Mouse (Mus musculus) hindbrain, embryonic 11.5 days (tissue): ENCODE measurements around the gene Lap3. TPM values are rescaled to one million over a fixed set of nuclear protein-coding genes. Genes with fewer than 3 reads are reported as not detected.
A peak's percentile ranks its signal among the peaks of the same experiment; 100 is the strongest.

ENCODE experiments used
- ATAC-seq: fragments of 200-750 bp; cut with Nextera tagmentation; 2 replicates; pipeline ENCODE4 v1.8.0; 2017; ENCODE audit warnings: mild to moderate bottlenecking, moderate TSS enrichment, moderate library complexity; ENCODE audit not compliant: low FRiP score
- DNase-seq: peaks from one replicate; pipeline ENCODE4 v3.0.0-alpha.2; 2015; ENCODE audit warnings: low spot score
- H3K27ac ChIP-seq: fragments of 300-500 bp; sonication (generic); 2 replicates; pipeline ENCODE4 v1.5.1; 2014; ENCODE audit warnings: mild to moderate bottlenecking, low read depth, low read length
- H3K27me3 ChIP-seq: fragments of 300-500 bp; sonication (generic); 2 replicates; pipeline ENCODE4 v1.6.1; 2014; ENCODE audit warnings: mild to moderate bottlenecking, low read length, moderate library complexity, mixed read lengths; ENCODE audit not compliant: control insufficient read depth, insufficient read depth
- H3K36me3 ChIP-seq: fragments of 300-500 bp; sonication (generic); 2 replicates; pipeline ENCODE4 v1.6.1; 2014; ENCODE audit warnings: mild to moderate bottlenecking, low read length, moderate library complexity, mixed read lengths; ENCODE audit not compliant: control insufficient read depth, insufficient read depth
- H3K4me1 ChIP-seq: fragments of 300-500 bp; sonication (generic); replicated peaks from 2 replicates; pipeline ENCODE4 v1.6.1; 2014; ENCODE audit warnings: low read length, mixed read lengths; ENCODE audit not compliant: control insufficient read depth, insufficient read depth
- H3K4me2 ChIP-seq: fragments of 300-500 bp; sonication (generic); replicated peaks from 2 replicates; pipeline ENCODE4 v1.6.1; 2014; ENCODE audit warnings: mild to moderate bottlenecking, low read depth, low read length
- H3K4me3 ChIP-seq: fragments of 300-500 bp; sonication (generic); 2 replicates; pipeline ENCODE4 v1.5.1; 2014; ENCODE audit warnings: low read depth, low read length
- H3K9ac ChIP-seq: fragments of 300-500 bp; sonication (generic); 2 replicates; pipeline ENCODE4 v1.6.1; 2014; ENCODE audit warnings: low read depth, low read length
- H3K9me3 ChIP-seq: fragments of 300-500 bp; sonication (generic); 2 replicates; pipeline ENCODE4 v1.6.1; 2016; ENCODE audit warnings: low read length; ENCODE audit not compliant: control insufficient read depth
- WGBS: fragments of 180-500 bp; shearing (Covaris S2); extraction: QIAGEN DNeasy Blood & Tissue Kit; methylation state at CpG from one replicate; pipeline ENCODE4 v1.1.7; 2014; 5-methylcytosine and 5-hydroxymethylcytosine counted together
- polyA plus RNA-seq: library from polyadenylated mRNA; unstranded; fragments of >200 nt; fragmentation: Nextera tagmentation; extraction: Ambion mirVana; gene quantifications from 2 replicates; pipeline ENCODE4 v1.2.1, GENCODE M21; 2014

The Lap3 gene
- polyA plus RNA-seq = 75.0 and 75.7 TPM in 2 replicates

GRCm38 (mm10) chr5:45493191-45494092, at the start of gene Lap3:
Lap3 (plus strand) TSS chr5:45493374.
- no peaks in the 10 kb centered on the region for H3K27me3 ChIP-seq
- H3K36me3 ChIP-seq = no peaks in the 10 kb centered on the region
- DNase-seq (peak; percentile 99), ATAC-seq (peak; percentile 97)
- peak within 1 kb of the TSS; percentile 70 for H3K4me2 ChIP-seq
- under 1% methylated on average over 70 of the region's 78 CpGs for WGBS
- H3K4me3 ChIP-seq = peak within 1 kb of the TSS; percentile 55
- H3K27ac ChIP-seq = no peak within 1 kb of the TSS
- no peaks in the 10 kb centered on the region for H3K4me1 ChIP-seq
- peak within 1 kb of the TSS; percentile 72 for H3K9ac ChIP-seq
- no peaks in the 10 kb centered on the region for H3K9me3 ChIP-seq

- peaks cover 5% of the 10 kb centered on the region; the same call in 1 of the 2 replicates for H3K4me1 ChIP-seq
- H3K36me3 ChIP-seq = no peaks in the 10 kb centered on the region
- 89% methylated on average over 8 of the region's 8 CpGs for WGBS
- H3K27ac ChIP-seq = no peak overlapping the region
- H3K4me2 ChIP-seq = no peak overlapping the region
- H3K27me3 ChIP-seq = no peaks in the 10 kb centered on the region
- no peak overlapping the region for H3K4me3 ChIP-seq
- no peak for ATAC-seq
- no peak overlapping the region for H3K9ac ChIP-seq
- no peaks in the 10 kb centered on the region for H3K9me3 ChIP-seq
- no peak for DNase-seq
Observed at GRCm38 (mm10) chr5:45444130-45444832, 48.9 kb upstream of the Lap3 start.

- WGBS = 36% methylated on average over 5 of the region's 5 CpGs
- Histone ChIP-seq H3K27ac (no peak overlapping the region), H3K4me3 (no peak overlapping the region), H3K4me2 (no peak overlapping the region; the same call in 1 of the 2 replicates), H3K9ac (no peak overlapping the region), H3K9me3 (no peaks in the 10 kb centered on the region), H3K36me3 (no peaks in the 10 kb centered on the region), H3K4me1 (peaks cover 5% of the 10 kb centered on the region; the same call in 1 of the 2 replicates), H3K27me3 (no peaks in the 10 kb centered on the region)
- ATAC-seq (no peak), DNase-seq (peak; percentile 4)
Observed at GRCm38 (mm10) chr5:45448676-45449075, 44.5 kb upstream of the Lap3 start.

- Histone ChIP-seq H3K36me3 (no peaks in the 10 kb centered on the region), H3K27me3 (no peaks in the 10 kb centered on the region), H3K4me2 (peak overlapping the region; percentile 82), H3K9ac (peak overlapping the region; percentile 69; the same call in 1 of the 2 replicates), H3K4me3 (peak overlapping the region; percentile 58), H3K27ac (no peak overlapping the region), H3K9me3 (no peaks in the 10 kb centered on the region), H3K4me1 (peaks cover 5% of the 10 kb centered on the region; the same call in 1 of the 2 replicates)
- DNase-seq (no peak), ATAC-seq (no peak)
- 4% methylated on average over 8 of the region's 8 CpGs for WGBS
Observed at GRCm38 (mm10) chr5:45449206-45449605, 44.0 kb upstream of the Lap3 start.

- DNase-seq = peak; percentile 98
- peak; percentile 100 for ATAC-seq
- no peaks in the 10 kb centered on the region for H3K27me3 ChIP-seq
- H3K36me3 ChIP-seq = no peaks in the 10 kb centered on the region
- H3K9me3 ChIP-seq = no peaks in the 10 kb centered on the region
- peaks cover 5% of the 10 kb centered on the region; the same call in 1 of the 2 replicates for H3K4me1 ChIP-seq
- peak within 1 kb of the TSS; percentile 54; the same call in 1 of the 2 replicates for H3K27ac ChIP-seq
- peak within 1 kb of the TSS; percentile 82 for H3K4me2 ChIP-seq
- under 1% methylated on average over 67 of the region's 70 CpGs for WGBS
- peak within 1 kb of the TSS; percentile 69 for H3K9ac ChIP-seq
- peak within 1 kb of the TSS; percentile 58 for H3K4me3 ChIP-seq
Observed at GRCm38 (mm10) chr5:45449831-45450716, 43.1 kb upstream of the Lap3 start, which contains the start of gene Qdpr. Qdpr (minus strand) TSS chr5:45450236.

- no peaks in the 10 kb centered on the region for H3K27me3 ChIP-seq
- no peak within 1 kb of the TSS for H3K4me2 ChIP-seq
- H3K4me1 ChIP-seq = peaks cover 5% of the 10 kb centered on the region; the same call in 1 of the 2 replicates
- no peak for DNase-seq
- H3K9ac ChIP-seq = no peak within 1 kb of the TSS
- no peaks in the 10 kb centered on the region for H3K36me3 ChIP-seq
- H3K27ac ChIP-seq = no peak within 1 kb of the TSS
- no peak for ATAC-seq
- WGBS = 65% methylated on average over 6 of the region's 6 CpGs
- H3K9me3 ChIP-seq = no peaks in the 10 kb centered on the region
- H3K4me3 ChIP-seq = no peak within 1 kb of the TSS
Observed at GRCm38 (mm10) chr5:45453451-45453850, 39.7 kb upstream of the Lap3 start, which contains the start of gene Clrn2. Clrn2 (plus strand) TSS chr5:45453751.

GRCm38 (mm10) chr5:45454456-45454855, 38.7 kb upstream of the Lap3 start:
- no peak for DNase-seq
- Histone ChIP-seq H3K4me2 (no peak overlapping the region), H3K9me3 (no peaks in the 10 kb centered on the region), H3K27me3 (no peaks in the 10 kb centered on the region), H3K9ac (no peak overlapping the region), H3K4me3 (no peak overlapping the region), H3K27ac (no peak overlapping the region), H3K4me1 (no peaks in the 10 kb centered on the region), H3K36me3 (no peaks in the 10 kb centered on the region)
- 56% methylated on average over 9 of the region's 9 CpGs for WGBS
- no peak for ATAC-seq

- Histone ChIP-seq H3K27ac (no peak overlapping the region), H3K4me3 (no peak overlapping the region), H3K9ac (no peak overlapping the region), H3K4me1 (no peaks in the 10 kb centered on the region), H3K4me2 (no peak overlapping the region), H3K27me3 (no peaks in the 10 kb centered on the region), H3K9me3 (no peaks in the 10 kb centered on the region), H3K36me3 (no peaks in the 10 kb centered on the region)
- 58% methylated on average over 7 of the region's 7 CpGs for WGBS
- DNase-seq (no peak), ATAC-seq (no peak)
Observed at GRCm38 (mm10) chr5:45472880-45473450, 20.2 kb upstream of the Lap3 start.
